Mouse (Mus musculus): Measurements from ENCODE around the gene Ppm1b. TPM values are rescaled to one million over a fixed set of nuclear protein-coding genes. Genes with fewer than 3 reads are reported as not detected.

The Ppm1b gene
- polyA plus RNA-seq, 1 experiment from 2014 or later = 101 TPM

DNA sequence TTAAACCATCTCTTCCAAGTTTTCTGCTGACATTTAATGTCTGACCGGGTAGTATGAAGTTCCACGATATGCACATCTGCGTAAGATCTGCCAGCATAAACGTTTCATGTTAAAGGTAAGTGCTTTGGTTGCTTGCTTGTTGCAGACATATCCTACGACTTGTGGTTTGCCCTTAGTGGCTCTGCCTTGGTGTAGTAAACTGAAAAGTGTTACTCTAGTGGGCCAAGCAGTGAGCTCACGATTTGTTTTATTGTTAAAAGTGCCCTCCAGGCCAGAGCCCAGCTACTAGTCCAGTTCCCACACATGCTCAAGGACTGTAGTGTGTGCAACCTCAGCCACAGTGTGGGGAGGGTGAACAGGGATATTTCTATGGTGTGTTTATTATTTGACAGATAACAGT lies 69.9 kb downstream of the Ppm1b start:
- Histone ChIP-seq H3K36me3 (0 out of 2 replicates have a peak, but pooled peaks cover 4% of the 10 kb centered on the region), H3K4me3 (replicated peaks) (no peak overlapping the region), H3K27me3 (no peaks in the 10 kb centered on the region), H3K4me2 (replicated peaks) (no peak overlapping the region), H3K9ac (replicated peaks) (no peak overlapping the region), H3K27ac (no peak overlapping the region), H3K9me3 (no peaks in the 10 kb centered on the region), H3K4me1 (replicated peaks) (no peaks in the 10 kb centered on the region)
- ATAC-seq = no peak
- WGBS = 93% methylated on average over 6 of the region's 6 CpGs

DNA sequence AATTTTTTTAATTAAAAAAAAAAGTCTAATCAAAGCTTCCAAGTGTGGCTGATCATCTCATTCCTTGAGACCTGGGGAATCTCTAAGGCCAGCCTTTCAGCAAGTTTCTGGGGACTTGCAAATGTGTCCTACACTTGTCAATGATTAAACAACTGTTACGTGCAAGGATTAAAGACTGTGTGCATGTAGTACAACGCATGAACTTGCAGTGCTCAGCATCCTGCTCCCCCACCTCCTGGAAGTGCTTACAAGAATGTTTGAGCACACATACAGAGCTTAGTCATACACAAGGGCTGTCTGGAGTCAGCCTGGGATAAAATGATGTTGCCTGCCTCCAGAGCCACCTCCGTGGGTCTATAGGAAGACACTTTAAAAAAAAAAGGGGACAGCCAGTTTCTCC lies 70.7 kb downstream of the Ppm1b start:
- 86% methylated on average over 3 of the region's 3 CpGs for WGBS
- Histone ChIP-seq H3K27ac (no peak overlapping the region), H3K9ac (replicated peaks) (no peak overlapping the region), H3K4me3 (replicated peaks) (no peak overlapping the region), H3K27me3 (no peaks in the 10 kb centered on the region), H3K4me1 (replicated peaks) (no peaks in the 10 kb centered on the region), H3K4me2 (replicated peaks) (no peak overlapping the region), H3K36me3 (0 out of 2 replicates have a peak, but pooled peaks cover 4% of the 10 kb centered on the region), H3K9me3 (no peaks in the 10 kb centered on the region)
- ATAC-seq = no peak

DNA sequence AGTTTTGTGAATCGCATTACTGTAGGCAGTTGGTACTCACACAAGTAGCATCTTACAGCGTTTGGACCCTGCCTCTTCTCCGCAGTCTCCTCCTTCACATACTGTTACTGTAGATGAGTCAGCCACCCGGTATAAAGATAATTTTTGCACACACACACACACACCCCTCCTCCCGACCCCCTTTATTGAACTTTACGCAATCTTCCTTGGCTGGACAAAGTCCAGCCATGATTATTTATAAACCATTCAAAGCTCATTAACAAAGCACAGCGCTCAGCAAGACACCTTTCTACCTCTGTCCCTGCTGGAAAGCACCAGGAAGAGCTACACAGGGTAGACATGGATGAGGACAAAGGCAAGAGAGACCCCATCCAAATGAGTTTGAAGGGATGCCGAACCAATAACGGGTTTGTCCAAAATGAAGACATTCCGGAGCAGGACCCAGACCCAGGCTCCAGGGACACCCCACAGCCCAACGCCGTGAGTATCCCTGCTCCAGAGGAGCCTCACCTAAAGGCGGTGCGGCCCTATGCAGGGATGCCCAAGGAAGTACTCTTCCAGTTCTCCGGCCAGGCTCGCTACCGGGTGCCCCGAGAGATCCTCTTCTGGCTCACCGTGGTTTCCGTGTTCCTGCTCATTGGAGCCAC lies 71.7 kb downstream of the Ppm1b start, which contains the start of gene Slc3a1:
Gene Slc3a1, plus strand, starts transcription at position 284 of the 647 bp plus-strand sequence.
- Histone ChIP-seq H3K27me3 (no peaks in the 10 kb centered on the region), H3K36me3 (0 out of 2 replicates have a peak, but pooled peaks cover 4% of the 10 kb centered on the region), H3K9ac (replicated peaks) (no peak within 1 kb of the TSS), H3K4me2 (replicated peaks) (no peak within 1 kb of the TSS), H3K4me3 (replicated peaks) (no peak within 1 kb of the TSS), H3K4me1 (replicated peaks) (no peaks in the 10 kb centered on the region), H3K27ac (no peak within 1 kb of the TSS), H3K9me3 (no peaks in the 10 kb centered on the region)
- 86% methylated on average over 20 of the region's 20 CpGs for WGBS
- ATAC-seq = no peak

DNA sequence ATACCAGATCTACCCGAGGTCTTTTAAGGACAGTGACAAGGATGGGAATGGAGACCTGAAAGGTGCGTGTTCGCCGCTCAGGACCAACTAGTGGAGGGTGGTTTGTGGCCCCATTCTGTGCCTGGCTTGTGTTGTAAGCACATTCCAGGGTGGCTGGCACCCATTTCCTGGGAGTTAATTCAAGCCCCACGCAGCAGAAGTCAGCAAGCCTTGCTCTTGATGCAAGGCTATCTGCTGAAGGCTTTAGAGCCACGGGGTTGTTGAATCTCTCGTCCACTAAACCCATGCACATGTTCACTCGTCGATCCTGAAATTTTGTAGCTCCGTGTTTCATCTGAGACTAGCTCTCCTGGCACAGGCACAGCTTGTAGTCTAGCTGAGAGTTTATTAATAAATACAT lies 72.3 kb downstream of the Ppm1b start:
- Histone ChIP-seq H3K4me3 (replicated peaks) (no peak overlapping the region), H3K27me3 (no peaks in the 10 kb centered on the region), H3K4me1 (replicated peaks) (no peaks in the 10 kb centered on the region), H3K27ac (no peak overlapping the region), H3K9ac (replicated peaks) (no peak overlapping the region), H3K36me3 (0 out of 2 replicates have a peak, but pooled peaks cover 4% of the 10 kb centered on the region), H3K4me2 (replicated peaks) (no peak overlapping the region), H3K9me3 (no peaks in the 10 kb centered on the region)
- no peak for ATAC-seq
- 95% methylated on average over 10 of the region's 10 CpGs for WGBS

DNA sequence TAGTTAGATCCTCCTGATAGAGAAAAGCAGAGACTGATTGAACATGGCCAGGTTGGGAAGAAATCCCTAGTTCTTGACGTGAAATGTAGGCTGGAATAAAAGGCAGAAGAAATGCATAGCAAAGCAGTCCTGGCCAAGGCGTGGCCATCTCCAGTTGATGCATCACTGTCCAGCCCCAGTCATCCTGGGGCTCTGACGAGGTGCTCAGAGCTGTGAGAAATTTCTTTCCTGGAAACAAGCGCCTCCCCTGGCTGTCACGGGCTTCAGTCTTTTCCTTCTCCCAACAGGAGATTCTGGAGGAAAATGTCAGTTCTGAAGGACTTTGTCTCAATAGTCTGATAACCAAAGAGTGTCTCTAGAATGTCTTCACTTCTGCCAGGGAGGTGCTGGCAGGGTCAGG lies 74.1 kb downstream of the Ppm1b start:
- no peak for ATAC-seq
- Histone ChIP-seq H3K36me3 (no peaks in the 10 kb centered on the region), H3K4me3 (replicated peaks) (no peak overlapping the region), H3K9ac (replicated peaks) (no peak overlapping the region), H3K27ac (no peak overlapping the region), H3K4me1 (replicated peaks) (no peaks in the 10 kb centered on the region), H3K9me3 (no peaks in the 10 kb centered on the region), H3K4me2 (replicated peaks) (no peak overlapping the region), H3K27me3 (no peaks in the 10 kb centered on the region)
- WGBS = 72% methylated on average over 5 of the region's 5 CpGs

DNA sequence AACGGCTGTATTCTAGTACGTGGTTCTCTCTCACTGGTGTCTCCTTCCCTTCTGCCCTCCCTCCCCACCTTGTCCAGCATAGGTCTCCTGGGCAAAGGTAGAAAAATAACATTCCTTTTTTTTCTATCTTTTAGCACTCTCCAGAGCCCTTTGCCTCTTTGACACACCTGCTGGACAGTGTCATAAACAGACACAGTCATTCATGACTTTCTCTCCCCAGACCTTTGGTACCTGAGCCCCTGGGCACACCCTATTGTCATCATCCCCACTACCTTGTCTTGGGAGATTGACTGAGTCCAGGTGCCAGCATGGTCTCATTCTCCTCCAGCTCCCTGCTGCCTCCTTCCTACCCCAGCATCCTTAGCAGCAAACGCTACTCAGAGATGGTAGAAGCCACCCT lies 76.5 kb downstream of the Ppm1b start:
- no peaks in the 10 kb centered on the region for H3K36me3 ChIP-seq
- no peaks in the 10 kb centered on the region for H3K9me3 ChIP-seq
- ATAC-seq = no peak
- 90% methylated on average over 3 of the region's 3 CpGs for WGBS
- H3K9ac ChIP-seq (replicated peaks) = no peak overlapping the region
- no peak overlapping the region for H3K4me2 ChIP-seq (replicated peaks)
- H3K27me3 ChIP-seq = no peaks in the 10 kb centered on the region
- H3K4me3 ChIP-seq (replicated peaks) = no peak overlapping the region
- H3K27ac ChIP-seq = no peak overlapping the region
- no peaks in the 10 kb centered on the region for H3K4me1 ChIP-seq (replicated peaks)

DNA sequence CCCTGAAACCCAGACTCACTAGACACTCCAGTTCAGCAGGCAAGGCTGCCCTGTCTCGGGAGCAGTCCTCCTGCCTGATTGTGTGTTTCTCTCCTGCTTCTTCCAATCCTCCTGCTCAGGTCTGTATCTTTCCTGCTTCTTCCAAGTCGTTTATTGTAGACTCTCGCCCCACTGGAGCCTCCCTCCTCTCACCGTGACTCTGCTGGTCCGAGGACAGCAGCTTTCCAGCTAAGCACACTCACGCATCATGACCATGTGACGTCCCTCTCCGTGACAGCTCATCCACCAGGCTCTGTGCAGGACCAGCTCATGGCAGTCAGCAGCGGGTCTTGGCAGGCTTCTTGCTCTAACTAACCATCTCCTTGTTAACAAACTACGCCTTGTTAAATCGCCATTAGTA lies 77.5 kb downstream of the Ppm1b start:
- Histone ChIP-seq H3K9me3 (no peaks in the 10 kb centered on the region), H3K9ac (replicated peaks) (no peak overlapping the region), H3K4me3 (replicated peaks) (no peak overlapping the region), H3K27me3 (no peaks in the 10 kb centered on the region), H3K4me2 (replicated peaks) (no peak overlapping the region), H3K36me3 (no peaks in the 10 kb centered on the region), H3K27ac (no peak overlapping the region), H3K4me1 (replicated peaks) (no peaks in the 10 kb centered on the region)
- ATAC-seq = peak; percentile 62; the same call in 1 of the 2 replicates
- WGBS = 68% methylated on average over 11 of the region's 11 CpGs

DNA sequence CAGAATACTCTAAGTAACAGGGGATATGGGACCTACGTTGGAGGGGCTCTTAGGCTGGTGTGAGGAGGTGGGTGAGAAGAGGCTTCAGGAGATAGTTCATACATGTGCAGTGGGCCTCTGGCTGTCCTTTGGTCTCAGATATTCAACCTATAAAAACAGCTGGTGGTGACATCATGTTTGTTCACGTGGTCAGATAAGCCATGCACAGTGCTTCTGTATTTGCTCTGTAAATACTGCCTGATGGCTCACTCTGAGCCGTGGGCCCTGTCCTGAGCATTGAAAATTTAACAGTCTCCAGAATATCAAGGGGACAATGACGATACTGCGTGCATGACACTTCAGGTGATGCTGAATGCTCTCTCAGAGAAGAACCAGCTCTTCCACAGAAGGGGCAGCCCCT lies 81.3 kb downstream of the Ppm1b start:
- H3K9me3 ChIP-seq = no peaks in the 10 kb centered on the region
- no peak overlapping the region for H3K4me3 ChIP-seq (replicated peaks)
- 85% methylated on average over 5 of the region's 5 CpGs for WGBS
- H3K27ac ChIP-seq = no peak overlapping the region
- no peak for ATAC-seq
- H3K27me3 ChIP-seq = no peaks in the 10 kb centered on the region
- no peak overlapping the region for H3K4me2 ChIP-seq (replicated peaks)
- H3K9ac ChIP-seq (replicated peaks) = no peak overlapping the region
- H3K4me1 ChIP-seq (replicated peaks) = no peaks in the 10 kb centered on the region
- no peaks in the 10 kb centered on the region for H3K36me3 ChIP-seq

DNA sequence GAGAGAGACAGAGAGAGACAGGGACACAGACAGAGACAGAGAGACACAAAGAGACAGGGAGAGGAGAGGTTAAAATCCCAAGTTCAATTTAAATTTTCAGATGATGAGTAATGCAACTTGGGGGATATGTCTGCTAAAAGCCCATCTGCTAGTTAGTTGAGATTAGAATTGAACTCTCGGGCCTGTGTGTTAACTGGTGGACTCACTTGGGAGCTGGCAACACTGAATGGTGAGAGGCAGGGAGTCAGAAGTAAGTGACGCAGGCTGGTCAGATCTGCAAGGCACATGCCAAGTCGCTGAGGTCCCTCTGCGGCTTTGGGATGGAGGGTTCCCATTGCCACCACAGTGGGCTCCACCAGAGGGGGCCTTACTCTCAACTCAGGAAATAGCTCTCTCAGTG lies 81.8 kb downstream of the Ppm1b start:
- no peaks in the 10 kb centered on the region for H3K36me3 ChIP-seq
- no peak for ATAC-seq
- H3K27ac ChIP-seq = no peak overlapping the region
- H3K9ac ChIP-seq (replicated peaks) = no peak overlapping the region
- H3K27me3 ChIP-seq = no peaks in the 10 kb centered on the region
- H3K4me2 ChIP-seq (replicated peaks) = no peak overlapping the region
- no peak overlapping the region for H3K4me3 ChIP-seq (replicated peaks)
- no peaks in the 10 kb centered on the region for H3K4me1 ChIP-seq (replicated peaks)
- no peaks in the 10 kb centered on the region for H3K9me3 ChIP-seq
- 80% methylated on average over 4 of the region's 4 CpGs for whole genome bisulfite sequencing

DNA sequence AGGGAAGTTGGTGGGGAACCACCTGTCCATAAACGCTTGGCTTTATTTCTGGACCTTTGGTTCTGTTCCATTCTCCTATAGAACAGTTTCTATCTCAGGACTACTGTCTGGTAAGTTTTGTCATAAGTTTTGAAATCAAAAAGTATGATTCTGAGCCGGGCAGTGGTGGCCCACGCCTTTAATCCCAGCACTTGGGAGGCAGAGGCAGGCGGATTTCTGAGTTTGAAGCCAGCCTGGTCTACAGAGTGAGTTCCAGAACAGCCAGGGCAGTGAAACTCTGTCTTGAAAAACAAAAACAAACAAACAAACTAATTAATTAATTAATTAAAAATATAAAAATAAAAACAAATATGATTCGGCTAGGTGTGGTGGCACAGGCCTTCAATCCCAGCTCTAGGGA lies 82.2 kb downstream of the Ppm1b start:
- no peak overlapping the region for H3K4me3 ChIP-seq (replicated peaks)
- H3K9ac ChIP-seq (replicated peaks) = no peak overlapping the region
- 96% methylated on average over 5 of the region's 5 CpGs for WGBS
- H3K36me3 ChIP-seq = no peaks in the 10 kb centered on the region
- H3K9me3 ChIP-seq = no peaks in the 10 kb centered on the region
- H3K27ac ChIP-seq = no peak overlapping the region
- no peaks in the 10 kb centered on the region for H3K27me3 ChIP-seq
- H3K4me2 ChIP-seq (replicated peaks) = no peak overlapping the region
- H3K4me1 ChIP-seq (replicated peaks) = no peaks in the 10 kb centered on the region
- no peak for ATAC-seq

DNA sequence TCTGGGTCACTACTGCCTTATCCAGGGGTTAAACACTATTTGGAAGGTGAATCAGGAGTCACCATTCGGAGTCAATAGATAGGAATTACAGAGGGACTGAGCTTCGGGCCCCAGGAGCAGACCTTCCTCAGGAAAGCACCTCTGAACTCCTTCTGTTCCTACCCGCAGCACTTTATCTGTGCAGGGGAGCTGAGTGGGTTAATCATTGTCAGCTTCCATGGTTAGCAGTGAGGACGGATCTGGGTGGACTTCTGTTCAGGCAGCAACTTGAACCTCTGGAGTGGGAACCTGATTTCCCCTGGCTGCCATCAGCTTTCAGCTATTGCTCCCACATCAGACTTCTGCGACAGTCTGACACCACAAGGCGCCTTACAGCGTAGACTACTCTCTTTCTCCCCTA lies 84.4 kb downstream of the Ppm1b start:
- Histone ChIP-seq H3K27ac (no peak overlapping the region), H3K9me3 (no peaks in the 10 kb centered on the region), H3K27me3 (no peaks in the 10 kb centered on the region), H3K4me1 (replicated peaks) (no peaks in the 10 kb centered on the region), H3K36me3 (no peaks in the 10 kb centered on the region), H3K4me3 (replicated peaks) (no peak overlapping the region), H3K9ac (replicated peaks) (no peak overlapping the region), H3K4me2 (replicated peaks) (no peak overlapping the region)
- WGBS = 87% methylated on average over 7 of the region's 7 CpGs
- ATAC-seq = no peak

DNA sequence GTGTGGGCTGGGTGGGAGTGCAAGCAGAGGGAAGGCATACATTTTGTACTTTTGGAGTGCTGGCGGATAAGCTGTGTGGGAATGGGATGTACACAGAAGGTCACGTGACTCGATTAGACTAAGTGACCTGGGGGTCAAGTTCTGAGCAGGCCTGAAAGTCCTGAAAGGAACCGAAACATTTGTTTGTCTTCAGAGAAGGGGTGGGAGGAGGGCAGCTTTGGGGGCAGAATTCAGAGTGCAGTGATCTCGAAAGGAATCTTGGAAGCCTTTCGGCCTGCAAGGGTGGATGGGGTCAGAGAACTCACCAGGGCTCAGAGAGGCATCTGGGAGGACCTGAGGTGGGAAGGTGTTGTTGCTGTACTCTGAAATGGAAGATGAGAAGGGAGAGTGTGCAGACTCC lies 85.9 kb downstream of the Ppm1b start:
- no peak overlapping the region for H3K4me3 ChIP-seq (replicated peaks)
- no peak for ATAC-seq
- no peak overlapping the region for H3K9ac ChIP-seq (replicated peaks)
- H3K9me3 ChIP-seq = no peaks in the 10 kb centered on the region
- no peaks in the 10 kb centered on the region for H3K4me1 ChIP-seq (replicated peaks)
- H3K4me2 ChIP-seq (replicated peaks) = no peak overlapping the region
- H3K27ac ChIP-seq = no peak overlapping the region
- 55% methylated on average over 6 of the region's 6 CpGs for WGBS
- no peaks in the 10 kb centered on the region for H3K27me3 ChIP-seq
- no peaks in the 10 kb centered on the region for H3K36me3 ChIP-seq

DNA sequence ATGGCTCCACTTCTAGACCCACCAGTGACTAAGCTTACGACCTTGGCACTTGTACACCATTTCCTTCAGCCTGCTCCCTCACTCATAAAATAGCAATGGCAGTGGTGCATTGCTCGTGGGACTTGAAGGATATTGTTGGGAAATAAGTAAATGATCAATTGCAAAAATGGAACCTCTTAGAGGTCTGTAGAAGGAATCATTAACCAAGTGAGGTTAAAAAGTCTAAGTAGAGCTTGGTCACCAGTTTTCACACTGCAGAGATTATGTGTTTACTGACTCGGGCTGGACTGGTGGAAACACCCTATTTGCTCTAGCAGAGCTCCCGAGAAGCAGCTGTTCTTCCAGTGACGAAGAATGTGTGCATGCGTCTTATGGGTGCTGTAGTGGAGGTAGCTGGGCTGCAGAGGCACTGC lies 86.9 kb downstream of the Ppm1b start:
- no peak overlapping the region for H3K4me3 ChIP-seq (replicated peaks)
- ATAC-seq = no peak
- no peaks in the 10 kb centered on the region for H3K9me3 ChIP-seq
- no peaks in the 10 kb centered on the region for H3K4me1 ChIP-seq (replicated peaks)
- no peak overlapping the region for H3K4me2 ChIP-seq (replicated peaks)
- WGBS = 83% methylated on average over 6 of the region's 6 CpGs
- H3K36me3 ChIP-seq = no peaks in the 10 kb centered on the region
- no peaks in the 10 kb centered on the region for H3K27me3 ChIP-seq
- H3K27ac ChIP-seq = no peak overlapping the region
- H3K9ac ChIP-seq (replicated peaks) = no peak overlapping the region

Measured in midbrain, embryonic 13.5 days (tissue).